Mouse (Mus musculus) liver, postnatal 0 days (tissue): ENCODE results near the gene Rgs12.

Experiments used
- CTCF ChIP-seq: sonication (generic); IDR thresholded peaks from 2 replicates; pipeline ENCODE4 v1.5.1; 2016; ENCODE audit warnings: antibody characterized with exemption, low read depth
- EP300 ChIP-seq: IDR thresholded peaks from 2 replicates; pipeline ENCODE4 v1.6.1; 2016; ENCODE audit warnings: antibody characterized with exemption, low read depth, mild to moderate bottlenecking

DNA sequence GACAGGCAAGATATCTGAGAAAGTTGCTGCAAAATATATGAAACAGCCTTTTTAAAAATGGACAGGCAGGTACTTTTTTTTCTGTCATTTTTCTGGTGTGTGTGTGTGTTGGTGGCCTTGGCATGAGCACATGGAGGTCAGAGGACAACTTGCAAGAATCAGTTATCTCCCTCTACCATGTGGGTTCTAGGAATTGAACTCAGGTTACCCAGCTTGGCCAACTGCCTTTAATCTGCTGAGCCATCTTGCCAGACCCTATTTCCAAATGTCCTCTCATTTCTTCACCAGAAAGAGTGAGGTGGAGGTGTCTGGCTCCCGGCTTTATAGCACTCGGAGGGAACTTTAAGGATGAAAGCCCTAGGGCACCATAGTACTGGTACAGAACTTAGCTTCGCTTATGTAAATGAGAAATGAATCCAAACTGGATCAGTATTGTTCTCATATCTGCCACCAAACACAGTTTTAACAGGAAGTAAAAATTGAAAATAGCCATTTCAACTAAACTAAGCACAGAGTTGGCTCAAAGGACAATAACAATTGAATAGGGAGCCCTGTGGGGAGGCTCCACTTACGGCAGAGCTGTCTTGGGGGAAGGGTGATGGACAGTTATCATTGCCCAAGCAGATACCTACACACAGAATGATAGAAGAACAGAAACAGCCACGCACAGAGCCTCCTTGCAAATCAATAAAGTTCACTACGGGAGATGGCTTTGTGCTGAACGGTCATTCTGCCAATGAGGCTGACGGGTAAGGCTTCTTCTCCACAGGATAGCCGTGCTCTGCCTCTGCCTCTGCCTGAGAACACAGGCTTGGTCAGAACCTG is 18.9 kb upstream of the Rgs12 start:
- peak; percentile 95 for TF ChIP-seq EP300
- TF ChIP-seq CTCF, result no peak
